Mouse (Mus musculus) heart, adult 2 months (tissue): ENCODE data around the gene Gcnt7.

Source experiments
- CTCF ChIP-seq: fragments of 200-600 bp; IDR thresholded peaks from 2 replicates; pipeline ENCODE4 v1.8.1; 2022; ENCODE audit warnings: antibody characterized with exemption, mild to moderate bottlenecking, moderate library complexity
- EP300 ChIP-seq: fragments of 200-500 bp; IDR thresholded peaks from 2 replicates; pipeline ENCODE4 v1.6.1; 2011; ENCODE audit warnings: low read depth, low read length, control low read depth; ENCODE audit not compliant: insufficient read depth
- POLR2A ChIP-seq: fragments of 200-500 bp; IDR thresholded peaks from 2 replicates; pipeline ENCODE4 v1.6.1; 2011; ENCODE audit warnings: mild to moderate bottlenecking, low read depth, low read length, control low read depth; ENCODE audit not compliant: insufficient read depth

DNA sequence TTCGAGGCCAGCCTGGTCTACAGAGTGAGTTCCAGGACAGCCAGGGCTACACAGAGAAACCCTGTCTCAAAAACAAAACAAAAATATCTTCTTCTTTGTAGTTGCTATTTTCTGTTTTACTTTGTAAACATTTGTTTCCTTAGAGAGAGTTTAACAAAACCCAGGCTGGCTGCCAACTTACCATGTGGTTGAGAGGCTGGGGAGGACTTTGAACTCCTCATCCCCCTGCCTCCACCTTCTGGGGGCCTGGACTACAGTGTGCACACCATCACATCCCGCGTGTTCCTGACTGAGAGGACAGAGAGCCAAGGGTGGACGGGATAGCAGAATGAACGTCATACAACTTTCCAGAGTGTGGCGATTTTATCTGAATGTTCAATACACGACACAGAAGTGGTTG lies 47.7 kb upstream of the Gcnt7 start:
- TF ChIP-seq CTCF (no peak), EP300 (no peak), POLR2A (no peak)
